Mouse (Mus musculus) CH12.LX (cell line): Measurements from ENCODE around the gene Eci1. TPM values are rescaled to one million over a fixed set of nuclear protein-coding genes. Genes with fewer than 3 reads are reported as not detected.

Source experiments
- DNase-seq: peaks from one replicate; pipeline ENCODE4 v3.0.0-alpha.2; 2013; ENCODE audit errors: extremely low read depth
- H3K27ac ChIP-seq: 2 replicates; pipeline ENCODE4 v1.5.1; 2012; ENCODE audit warnings: low read depth, mild to moderate bottlenecking, control low read depth, moderate library complexity; ENCODE audit not compliant: insufficient read depth
- H3K27me3 ChIP-seq: replicated peaks from 2 replicates; pipeline ENCODE3; 2012; ENCODE audit warnings: inconsistent platforms
- H3K36me3 ChIP-seq, 2 experiments: replicated peaks in 1 of 2; 2 replicates each; pipeline versions ENCODE3 to v1.6.1; 2012; ENCODE audit warnings: inconsistent platforms in 1 of 2, low read length in 1 of 2, mild to moderate bottlenecking in 1 of 2, mixed read lengths in 1 of 2, moderate library complexity in 1 of 2; ENCODE audit not compliant: control insufficient read depth in 1 of 2, insufficient read depth in 1 of 2
- H3K4me1 ChIP-seq, 2 experiments: 2 replicates each; pipeline ENCODE4 v1.6.1; 2012; ENCODE audit warnings: inconsistent platforms in 1 of 2, moderate library complexity in 1 of 2; ENCODE audit not compliant: insufficient read depth in 2 of 2, control insufficient read depth in 1 of 2
- H3K4me2 ChIP-seq: 2 replicates; pipeline ENCODE4 v1.6.1; 2012; ENCODE audit warnings: low read depth, mild to moderate bottlenecking, control low read depth; ENCODE audit not compliant: poor library complexity, insufficient read depth, severe bottlenecking
- H3K4me3 ChIP-seq, 3 experiments: fragments of 150-350 bp in 1 of 3; sonication (generic) in 1 of 3; replicated peaks in 1 of 3; 2 replicates each; pipeline versions ENCODE3 to v1.5.1; 2011 to 2012; ENCODE audit warnings: low read depth in 2 of 3, low read length in 2 of 3, mild to moderate bottlenecking in 2 of 3, moderate library complexity in 2 of 3, control low read depth in 1 of 3, improper control_type of control experiment in 1 of 3, inconsistent platforms in 1 of 3, mixed read lengths in 1 of 3; ENCODE audit not compliant: poor library complexity in 1 of 3
- H3K79me2 ChIP-seq: replicated peaks from 2 replicates; pipeline ENCODE4 v1.6.1; 2012; ENCODE audit warnings: mild to moderate bottlenecking, moderate library complexity; ENCODE audit not compliant: control insufficient read depth, poor library complexity, insufficient read depth, severe bottlenecking; ENCODE audit errors: extremely low read depth
- H3K9ac ChIP-seq: 2 replicates; pipeline ENCODE4 v1.6.1; 2012; ENCODE audit warnings: low read depth, mild to moderate bottlenecking, control low read depth, moderate library complexity; ENCODE audit not compliant: insufficient read depth
- H3K9me3 ChIP-seq: replicated peaks from 2 replicates; pipeline ENCODE3; 2012; ENCODE audit warnings: low read length, inconsistent platforms, mixed read lengths
- CHD1 ChIP-seq: IDR thresholded peaks from 2 replicates; pipeline ENCODE4 v1.6.1; 2012; ENCODE audit warnings: low read depth, low read length, improper control_type of control experiment, inconsistent platforms
- CHD2 ChIP-seq: IDR thresholded peaks from 2 replicates; pipeline ENCODE4 v1.6.1; 2011; ENCODE audit warnings: low read length, improper control_type of control experiment
- CTCF ChIP-seq, 2 experiments: IDR thresholded peaks in 1 of 2; conservative IDR thresholded peaks in 1 of 2; 2 replicates each; pipeline ENCODE4 v1.5.1; 2011 to 2012; ENCODE audit warnings: low read depth in 2 of 2, low read length in 2 of 2, improper control_type of control experiment in 1 of 2, inconsistent platforms in 1 of 2, mild to moderate bottlenecking in 1 of 2, moderate library complexity in 1 of 2
- E2F4 ChIP-seq: IDR thresholded peaks from 2 replicates; pipeline ENCODE4 v1.6.1; 2011; ENCODE audit warnings: low read depth, low read length, improper control_type of control experiment; ENCODE audit not compliant: insufficient replicate concordance
- EP300 ChIP-seq: IDR thresholded peaks from 2 replicates; pipeline ENCODE4 v1.6.1; 2011; ENCODE audit warnings: low read length, improper control_type of control experiment
- ETS1 ChIP-seq: conservative IDR thresholded peaks from 2 replicates; pipeline ENCODE4 v1.6.1; 2012; ENCODE audit warnings: low read depth, mild to moderate bottlenecking, inconsistent platforms, low read length, improper control_type of control experiment, moderate library complexity
- GABPA ChIP-seq: IDR thresholded peaks from 2 replicates; pipeline ENCODE4 v1.6.1; 2012; ENCODE audit warnings: low read depth, low read length, improper control_type of control experiment, inconsistent platforms; ENCODE audit not compliant: insufficient replicate concordance
- JUND ChIP-seq: conservative IDR thresholded peaks from 2 replicates; pipeline ENCODE4 v1.6.1; 2011; ENCODE audit warnings: low read depth, low read length, improper control_type of control experiment
- KAT2A ChIP-seq: IDR thresholded peaks from 2 replicates; pipeline ENCODE4 v1.6.1; 2012; ENCODE audit warnings: low read length, improper control_type of control experiment, inconsistent platforms; ENCODE audit not compliant: insufficient replicate concordance
- MAFK ChIP-seq: IDR thresholded peaks from 2 replicates; pipeline ENCODE4 v1.6.1; 2011; ENCODE audit warnings: low read length, improper control_type of control experiment; ENCODE audit not compliant: insufficient replicate concordance
- MAX ChIP-seq: IDR thresholded peaks from 2 replicates; pipeline ENCODE4 v1.6.1; 2011; ENCODE audit warnings: low read length, improper control_type of control experiment
- MAZ ChIP-seq: IDR thresholded peaks from 2 replicates; pipeline ENCODE4 v1.6.1; 2012; ENCODE audit warnings: low read depth, mild to moderate bottlenecking, inconsistent platforms, low read length, improper control_type of control experiment, moderate library complexity
- MEF2A ChIP-seq: IDR thresholded peaks from 2 replicates; pipeline ENCODE4 v1.6.1; 2014; ENCODE audit warnings: low read depth, mild to moderate bottlenecking, inconsistent platforms, low read length, improper control_type of control experiment, borderline replicate concordance
- MXI1 ChIP-seq: IDR thresholded peaks from 2 replicates; pipeline ENCODE4 v1.6.1; 2011; ENCODE audit warnings: mild to moderate bottlenecking, low read depth, low read length, improper control_type of control experiment
- MYC ChIP-seq: IDR thresholded peaks from 2 replicates; pipeline ENCODE4 v1.6.1; 2011; ENCODE audit warnings: low read depth, mild to moderate bottlenecking, improper control_type of control experiment, low read length
- NELFE ChIP-seq: IDR thresholded peaks from 2 replicates; pipeline ENCODE4 v1.6.1; 2011; ENCODE audit warnings: low read depth, low read length, improper control_type of control experiment
- PAX5 ChIP-seq: IDR thresholded peaks from 2 replicates; pipeline ENCODE4 v1.6.1; 2012; ENCODE audit warnings: low read length, inconsistent platforms, mixed read lengths
- POLR2AphosphoS2 ChIP-seq: IDR thresholded peaks from 2 replicates; pipeline ENCODE4 v1.6.1; 2011; ENCODE audit warnings: low read depth, low read length, improper control_type of control experiment
- RAD21 ChIP-seq: IDR thresholded peaks from 2 replicates; pipeline ENCODE4 v1.6.1; 2011; ENCODE audit warnings: low read depth, mild to moderate bottlenecking, low read length, improper control_type of control experiment, moderate library complexity
- SIN3A ChIP-seq: IDR thresholded peaks from 2 replicates; pipeline ENCODE4 v1.6.1; 2012; ENCODE audit warnings: low read length, improper control_type of control experiment, inconsistent platforms
- TBP ChIP-seq: conservative IDR thresholded peaks from 2 replicates; pipeline ENCODE4 v1.6.1; 2011; ENCODE audit warnings: low read depth, low read length, improper control_type of control experiment
- TCF12 ChIP-seq: IDR thresholded peaks from 2 replicates; pipeline ENCODE4 v1.6.1; 2014; ENCODE audit warnings: low read depth, mild to moderate bottlenecking, inconsistent platforms, low read length, improper control_type of control experiment
- UBTF ChIP-seq: IDR thresholded peaks from 2 replicates; pipeline ENCODE4 v1.6.1; 2012; ENCODE audit warnings: low read depth, mild to moderate bottlenecking, inconsistent platforms, low read length, improper control_type of control experiment, moderate library complexity
- ZC3H11A ChIP-seq: IDR thresholded peaks from 2 replicates; pipeline ENCODE4 v1.6.1; 2012; ENCODE audit warnings: low read depth, mild to moderate bottlenecking, inconsistent platforms, low read length, improper control_type of control experiment
- ZKSCAN1 ChIP-seq: IDR thresholded peaks from 2 replicates; pipeline ENCODE4 v1.6.1; 2012; ENCODE audit warnings: low read depth, inconsistent platforms, low read length, improper control_type of control experiment, borderline replicate concordance
- ZNF384 ChIP-seq: IDR thresholded peaks from 2 replicates; pipeline ENCODE4 v1.6.1; 2012; ENCODE audit warnings: low read depth, low read length, improper control_type of control experiment, inconsistent platforms
- dilution Hi-C: fragments of 300-500 bp; cut with MboI; formaldehyde crosslinking; loops from 2 replicates; pipeline ENCODE4 v1.14.3; 2020; ENCODE audit warnings: low sequenced_read_pairs; ENCODE audit not compliant: extremely low pct_unique_long_range_greater_than_20kb, extremely low pct_ligation_motif_present
- in situ Hi-C: fragments of 300-500 bp; cut with MboI; formaldehyde crosslinking; loops from 3 replicates; pipeline ENCODE4 v1.14.3; 2019; ENCODE audit warnings: low sequenced_read_pairs, low pct_ligation_motif_present, low pct_unique_long_range_greater_than_20kb, mixed read lengths
- polyA plus RNA-seq: library from polyadenylated mRNA; unstranded; fragments of >175 nt; gene quantifications from 2 replicates; pipeline ENCODE4 v1.2.1, GENCODE M21; 2012; ENCODE audit warnings: low read depth; ENCODE audit not compliant: insufficient read length
- total RNA-seq, 2 experiments: library from RNA; depleted of rRNA; stranded (reverse); fragments of 300-350 nt in 1 of 2; fragments of >200 nt in 1 of 2; gene quantifications; 2 replicates each; pipeline ENCODE4 v1.2.3; 2012 to 2014

Eci1 gene
- total and polyA plus RNA-seq, 3 experiments = 70.1 to 122 (median 94.7) TPM

DNA sequence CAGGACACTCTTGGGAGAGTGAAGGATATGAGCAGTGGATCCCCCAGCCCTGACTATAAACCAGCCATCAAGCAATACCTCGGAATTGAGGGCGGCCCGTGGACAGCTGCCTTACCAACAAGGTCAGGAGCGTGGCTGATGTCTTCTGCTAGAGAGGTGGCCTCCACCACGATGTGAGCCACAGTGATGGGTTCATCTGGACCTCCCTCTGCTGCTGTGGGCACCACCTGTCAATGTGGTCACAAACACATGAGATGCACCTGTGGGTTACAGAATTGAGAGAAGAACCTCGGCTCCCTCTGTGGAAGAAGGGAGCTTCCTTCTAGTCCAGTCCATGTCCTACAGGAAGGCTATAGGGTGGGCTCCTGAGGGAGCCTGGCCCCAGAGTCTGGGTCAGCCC, 23.1 kb downstream of the Eci1 start:
- H3K36me3 ChIP-seq = peaks cover 65 to 80% of the 10 kb centered on the region in 2 experiments

DNA sequence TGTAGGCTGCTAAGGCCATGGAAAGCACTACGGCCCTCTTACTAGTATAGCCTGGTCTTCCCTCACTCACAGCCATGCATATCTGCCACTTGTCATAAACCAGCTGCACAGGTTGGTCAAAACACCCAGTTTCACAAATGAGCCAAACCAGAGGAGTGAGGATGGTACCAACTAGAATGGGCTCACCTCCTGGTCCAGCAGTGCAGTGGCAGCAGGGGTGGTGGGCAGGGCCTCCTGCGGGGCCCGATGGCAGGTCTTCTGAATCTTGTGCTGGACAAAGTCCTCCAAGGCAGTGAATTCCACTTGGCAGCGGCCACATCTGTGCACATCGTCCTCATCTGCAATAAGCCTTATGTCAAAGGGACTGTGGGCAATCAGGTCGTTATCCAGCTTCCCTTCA, 24.8 kb downstream of the Eci1 start:
- Histone ChIP-seq H3K79me2 (peaks cover 15% of the 10 kb centered on the region), H3K4me1 (peaks cover 3 to 45% of the 10 kb centered on the region in 2 experiments; a peak in 3 of 4 replicates), H3K4me3 (no peak overlapping the region), H3K27ac (no peak overlapping the region), H3K36me3 (peaks cover 48 to 63% of the 10 kb centered on the region in 2 experiments), H3K9ac (no peak overlapping the region), H3K4me2 (no peak overlapping the region), H3K27me3 (no peaks in the 10 kb centered on the region), H3K9me3 (no peaks in the 10 kb centered on the region)
- dilution Hi-C loops (no loop called here), in situ Hi-C loops (no loop called here)
- TF ChIP-seq E2F4 = no peak
- no peak for TF ChIP-seq MYC
- no peak for TF ChIP-seq POLR2AphosphoS2
- TF ChIP-seq CHD2 = no peak
- TF ChIP-seq EP300 = no peak
- TF ChIP-seq ZC3H11A = no peak
- TF ChIP-seq MAX = no peak
- TF ChIP-seq TBP = no peak
- no peak for TF ChIP-seq MXI1
- no peak for TF ChIP-seq MAFK
- no peak for TF ChIP-seq RAD21
- TF ChIP-seq GABPA = no peak
- no peak for DNase-seq

More for the DNA sequence above, 23.1 kb downstream of the Eci1 start:
- in situ Hi-C loops = no loop called here
- no peak for DNase-seq
- no peak for TF ChIP-seq ZC3H11A
- TF ChIP-seq UBTF = no peak
- TF ChIP-seq KAT2A = no peak
- TF ChIP-seq MAZ = no peak
- no peak for TF ChIP-seq PAX5
- TF ChIP-seq ZNF384 = no peak
- no peak for TF ChIP-seq SIN3A
- no peak for TF ChIP-seq ETS1
- TF ChIP-seq EP300 = no peak
- no peak for TF ChIP-seq NELFE
- no peak for TF ChIP-seq MEF2A
- no peak for TF ChIP-seq TCF12
- no peak for TF ChIP-seq POLR2AphosphoS2
- no peak for TF ChIP-seq CTCF (conservative IDR thresholded peaks at IDR 0.05 in 1 of 2, IDR thresholded peaks at IDR 0.05 in 1 of 2; ENCODE audit: low read depth in 2 of 2, low read length in 2 of 2)
- no peak for TF ChIP-seq ZKSCAN1
- TF ChIP-seq JUND = no peak
- TF ChIP-seq CHD1 = no peak
- TF ChIP-seq E2F4 = no peak
- TF ChIP-seq, all 38 proteins: peak for 0
- no peaks in the 10 kb centered on the region for H3K9me3 ChIP-seq
- peaks cover 3 to 40% of the 10 kb centered on the region in 2 experiments; a peak in 3 of 4 replicates for H3K4me1 ChIP-seq
- no peak overlapping the region for H3K9ac ChIP-seq
- no peak overlapping the region for H3K27ac ChIP-seq
- no peak overlapping the region for H3K4me2 ChIP-seq
- dilution Hi-C loops = no loop called here
- H3K79me2 ChIP-seq = peaks cover 15% of the 10 kb centered on the region
- no peak overlapping the region for H3K4me3 ChIP-seq
- H3K27me3 ChIP-seq = no peaks in the 10 kb centered on the region
